Mouse (Mus musculus): Measurements from ENCODE around the gene Ugt1a9. TPM values are rescaled to one million over a fixed set of nuclear protein-coding genes. Genes with fewer than 3 reads are reported as not detected.

Ugt1a9 gene
- polyA plus RNA-seq, 1 experiment from 2014 or later = not detected

GRCm38 (mm10) chr1:88228121-88228520 is 157.5 kb downstream of the Ugt1a9 start:
- WGBS = 69% methylated on average over 7 of the region's 7 CpGs
- H3K4me1 ChIP-seq (replicated peaks; ENCODE audit: control insufficient read depth, insufficient read depth, low read length) = no peaks in the 10 kb centered on the region
- H3K9ac ChIP-seq = no peak overlapping the region
- H3K36me3 ChIP-seq (replicated peaks; ENCODE audit: control insufficient read depth, insufficient read depth) = no peaks in the 10 kb centered on the region
- DNase-seq (ENCODE audit: low spot score) = no peak
- H3K9me3 ChIP-seq (ENCODE audit: control insufficient read depth, low read length) = peaks cover 79% of the 10 kb centered on the region
- no peaks in the 10 kb centered on the region for H3K27me3 ChIP-seq (ENCODE audit: control insufficient read depth, insufficient read depth, low read length)
- ATAC-seq (ENCODE audit: low FRiP score) = no peak
- H3K4me2 ChIP-seq (replicated peaks) = no peak overlapping the region
- H3K4me3 ChIP-seq (replicated peaks; ENCODE audit: low read length) = no peak overlapping the region
- no peak overlapping the region for H3K27ac ChIP-seq

DNA sequence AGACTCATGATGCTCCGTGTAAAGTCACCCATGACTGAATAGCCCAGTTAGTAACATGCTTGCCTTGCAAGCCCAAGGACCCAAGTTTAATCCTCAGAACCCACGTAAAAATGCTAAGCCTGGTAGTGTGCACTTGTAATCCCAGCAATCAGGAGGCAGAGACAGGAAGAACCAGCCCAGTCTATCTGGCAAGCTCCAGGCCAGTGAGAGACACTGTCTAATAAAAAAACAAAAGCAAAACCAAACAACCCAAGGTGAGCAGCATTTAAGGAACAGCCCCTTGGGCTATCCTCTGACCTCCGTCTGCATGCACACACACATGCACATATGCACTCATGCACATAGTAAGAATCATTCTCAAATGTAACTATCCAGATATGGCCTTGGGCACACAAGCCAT is 159.0 kb downstream of the Ugt1a9 start:
- Histone ChIP-seq H3K4me2 (replicated peaks) (no peak overlapping the region), H3K27me3 (ENCODE audit: control insufficient read depth, insufficient read depth, low read length) (no peaks in the 10 kb centered on the region), H3K36me3 (replicated peaks; ENCODE audit: control insufficient read depth, insufficient read depth) (no peaks in the 10 kb centered on the region), H3K4me3 (replicated peaks; ENCODE audit: low read length) (no peak overlapping the region), H3K9ac (no peak overlapping the region), H3K9me3 (ENCODE audit: control insufficient read depth, low read length) (peaks cover 94% of the 10 kb centered on the region), H3K4me1 (replicated peaks; ENCODE audit: control insufficient read depth, insufficient read depth, low read length) (no peaks in the 10 kb centered on the region), H3K27ac (no peak overlapping the region)
- DNase-seq (ENCODE audit: low spot score) (no peak), ATAC-seq (ENCODE audit: low FRiP score) (no peak)
- 83% methylated on average over 3 of the region's 3 CpGs for WGBS

- WGBS = 87% methylated on average over 5 of the region's 5 CpGs
- no peak overlapping the region for H3K4me2 ChIP-seq (replicated peaks)
- ATAC-seq (ENCODE audit: low FRiP score) = no peak
Measured at GRCm38 (mm10) chr1:88229986-88230385, 159.4 kb downstream of the Ugt1a9 start.

DNA sequence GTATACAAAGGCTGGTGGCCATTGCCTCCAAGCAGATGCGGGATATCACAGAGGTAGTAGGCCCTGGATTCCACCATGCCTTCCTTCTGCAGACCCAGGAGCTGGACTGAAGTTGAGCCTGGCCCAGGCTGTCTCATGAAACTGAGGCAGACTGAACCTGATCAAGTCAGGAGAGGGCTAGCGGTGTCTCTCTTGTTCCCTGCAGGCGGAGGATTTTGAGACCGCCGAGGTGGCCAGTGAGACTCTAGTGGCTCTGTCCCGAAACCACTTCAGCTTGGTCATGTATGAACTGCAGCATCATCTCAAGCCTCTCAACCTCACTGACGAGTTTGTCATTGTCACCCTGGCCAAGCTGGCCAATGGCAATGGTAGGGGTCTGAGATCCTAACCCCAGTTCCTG is 159.8 kb downstream of the Ugt1a9 start:
- 70% methylated on average over 7 of the region's 7 CpGs for WGBS

More at GRCm38 (mm10) chr1:88229986-88230385, 159.4 kb downstream of the Ugt1a9 start:
- no peak for DNase-seq (ENCODE audit: low spot score)
- no peaks in the 10 kb centered on the region for H3K4me1 ChIP-seq (replicated peaks; ENCODE audit: control insufficient read depth, insufficient read depth, low read length)
- H3K27ac ChIP-seq = no peak overlapping the region
- H3K36me3 ChIP-seq (replicated peaks; ENCODE audit: control insufficient read depth, insufficient read depth) = no peaks in the 10 kb centered on the region
- no peak overlapping the region for H3K9ac ChIP-seq
- no peak overlapping the region for H3K4me3 ChIP-seq (replicated peaks; ENCODE audit: low read length)
- no peaks in the 10 kb centered on the region for H3K27me3 ChIP-seq (ENCODE audit: control insufficient read depth, insufficient read depth, low read length)
- H3K9me3 ChIP-seq (ENCODE audit: control insufficient read depth, low read length) = peaks cover 98% of the 10 kb centered on the region

GRCm38 (mm10) chr1:88230981-88231802 is 160.6 kb downstream of the Ugt1a9 start:
- no peak for ATAC-seq (ENCODE audit: low FRiP score)

More for the DNA sequence above, 159.8 kb downstream of the Ugt1a9 start:
- Histone ChIP-seq H3K4me2 (replicated peaks) (no peak overlapping the region), H3K4me3 (replicated peaks; ENCODE audit: low read length) (no peak overlapping the region), H3K9ac (no peak overlapping the region), H3K27me3 (ENCODE audit: control insufficient read depth, insufficient read depth, low read length) (no peaks in the 10 kb centered on the region), H3K4me1 (replicated peaks; ENCODE audit: control insufficient read depth, insufficient read depth, low read length) (no peaks in the 10 kb centered on the region), H3K9me3 (ENCODE audit: control insufficient read depth, low read length) (peaks cover 100% of the 10 kb centered on the region), H3K36me3 (replicated peaks; ENCODE audit: control insufficient read depth, insufficient read depth) (no peaks in the 10 kb centered on the region), H3K27ac (no peak overlapping the region)
- ATAC-seq (ENCODE audit: low FRiP score) = no peak
- DNase-seq (ENCODE audit: low spot score) = no peak

GRCm38 (mm10) chr1:88231803-88232499 is 161.4 kb downstream of the Ugt1a9 start:
- WGBS = 69% methylated on average over 7 of the region's 7 CpGs
- no peak overlapping the region for H3K4me3 ChIP-seq (replicated peaks; ENCODE audit: low read length)
- no peaks in the 10 kb centered on the region for H3K36me3 ChIP-seq (replicated peaks; ENCODE audit: control insufficient read depth, insufficient read depth)
- no peak overlapping the region for H3K27ac ChIP-seq
- peaks cover 99% of the 10 kb centered on the region for H3K9me3 ChIP-seq (ENCODE audit: control insufficient read depth, low read length)
- DNase-seq (ENCODE audit: low spot score) (no peak), ATAC-seq (ENCODE audit: low FRiP score) (no peak)
- no peaks in the 10 kb centered on the region for H3K4me1 ChIP-seq (replicated peaks; ENCODE audit: control insufficient read depth, insufficient read depth, low read length)
- no peaks in the 10 kb centered on the region for H3K27me3 ChIP-seq (ENCODE audit: control insufficient read depth, insufficient read depth, low read length)
- no peak overlapping the region for H3K4me2 ChIP-seq (replicated peaks)
- H3K9ac ChIP-seq = no peak overlapping the region

More at GRCm38 (mm10) chr1:88230981-88231802, 160.6 kb downstream of the Ugt1a9 start:
- no peaks in the 10 kb centered on the region for H3K4me1 ChIP-seq (replicated peaks; ENCODE audit: control insufficient read depth, insufficient read depth, low read length)
- H3K4me3 ChIP-seq (replicated peaks; ENCODE audit: low read length) = no peak overlapping the region
- H3K9me3 ChIP-seq (ENCODE audit: control insufficient read depth, low read length) = peaks cover 100% of the 10 kb centered on the region
- no peak overlapping the region for H3K9ac ChIP-seq
- DNase-seq (ENCODE audit: low spot score) = no peak
- H3K27ac ChIP-seq = no peak overlapping the region
- no peak overlapping the region for H3K4me2 ChIP-seq (replicated peaks)
- H3K27me3 ChIP-seq (ENCODE audit: control insufficient read depth, insufficient read depth, low read length) = no peaks in the 10 kb centered on the region
- no peaks in the 10 kb centered on the region for H3K36me3 ChIP-seq (replicated peaks; ENCODE audit: control insufficient read depth, insufficient read depth)
- WGBS = 78% methylated on average over 6 of the region's 6 CpGs

GRCm38 (mm10) chr1:88232664-88233380 is 162.2 kb downstream of the Ugt1a9 start:
- no peaks in the 10 kb centered on the region for H3K36me3 ChIP-seq (replicated peaks; ENCODE audit: control insufficient read depth, insufficient read depth)
- no peak overlapping the region for H3K4me3 ChIP-seq (replicated peaks; ENCODE audit: low read length)
- WGBS = 54% methylated on average over 3 of the region's 3 CpGs
- H3K9me3 ChIP-seq (ENCODE audit: control insufficient read depth, low read length) = peaks cover 99% of the 10 kb centered on the region
- H3K4me2 ChIP-seq (replicated peaks) = no peak overlapping the region
- H3K4me1 ChIP-seq (replicated peaks; ENCODE audit: control insufficient read depth, insufficient read depth, low read length) = no peaks in the 10 kb centered on the region
- H3K9ac ChIP-seq = no peak overlapping the region
- no peaks in the 10 kb centered on the region for H3K27me3 ChIP-seq (ENCODE audit: control insufficient read depth, insufficient read depth, low read length)
- no peak overlapping the region for H3K27ac ChIP-seq
- ATAC-seq (ENCODE audit: low FRiP score) (no peak), DNase-seq (ENCODE audit: low spot score) (no peak)

DNA sequence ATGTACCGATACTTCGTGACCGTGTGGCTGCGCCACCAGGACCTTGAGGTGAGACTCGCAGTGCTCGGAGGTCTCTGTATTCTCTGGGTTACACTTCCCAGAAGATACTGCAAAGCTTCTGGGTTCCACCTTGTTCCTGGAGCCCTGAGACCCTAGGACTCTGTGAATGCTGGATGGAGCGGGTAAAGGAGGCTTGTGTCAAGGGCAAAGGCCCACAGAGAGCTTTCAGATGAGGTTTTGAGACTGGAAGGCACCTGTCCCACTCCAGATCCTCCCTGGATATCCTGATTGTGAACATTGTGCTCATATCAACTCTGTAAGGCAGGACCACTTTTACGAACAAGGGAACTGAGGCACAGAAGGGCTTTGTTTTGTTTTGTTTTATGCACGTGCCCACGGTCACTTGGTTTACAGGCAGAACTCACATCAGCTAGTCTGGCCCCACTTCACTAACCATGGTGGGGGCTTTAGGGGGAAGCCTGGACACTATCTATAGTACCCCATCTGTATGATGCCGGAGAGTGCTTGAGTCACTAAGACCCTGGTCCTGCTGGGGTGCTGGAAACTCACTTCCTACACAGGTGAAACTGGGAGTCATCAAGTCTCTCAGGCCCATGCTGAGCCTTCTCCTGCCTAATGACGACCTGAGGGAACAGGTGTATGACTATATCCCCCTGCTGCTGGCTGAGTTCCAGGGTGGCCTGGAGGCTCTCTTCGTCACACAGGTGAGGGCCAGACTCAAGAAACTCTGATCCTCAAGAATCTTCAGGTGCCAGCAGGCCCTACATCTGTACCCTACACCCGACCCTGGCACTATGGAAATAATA is 163.0 kb downstream of the Ugt1a9 start:
- Histone ChIP-seq H3K9me3 (ENCODE audit: control insufficient read depth, low read length) (peaks cover 99% of the 10 kb centered on the region), H3K4me1 (replicated peaks; ENCODE audit: control insufficient read depth, insufficient read depth, low read length) (no peaks in the 10 kb centered on the region), H3K4me2 (replicated peaks) (no peak overlapping the region), H3K27me3 (ENCODE audit: control insufficient read depth, insufficient read depth, low read length) (no peaks in the 10 kb centered on the region), H3K27ac (no peak overlapping the region), H3K4me3 (replicated peaks; ENCODE audit: low read length) (no peak overlapping the region), H3K36me3 (replicated peaks; ENCODE audit: control insufficient read depth, insufficient read depth) (no peaks in the 10 kb centered on the region), H3K9ac (no peak overlapping the region)
- ATAC-seq (ENCODE audit: low FRiP score) (no peak), DNase-seq (ENCODE audit: low spot score) (no peak)
- 68% methylated on average over 14 of the region's 14 CpGs for WGBS
